Comparison of ENCODE assay signal across 9 mouse cellular contexts in genomic region chr9:108577025-108577424, GRCm38 (mm10). TPM values are rescaled to one million over a fixed set of nuclear protein-coding genes. Genes with fewer than 3 reads are reported as not detected.
A peak's percentile ranks its signal among the peaks of the same experiment; 100 is the strongest.
DNase-seq lines count a peak whose midpoint lies in the region; ATAC-seq lines count a peak whose summit lies in the region.
"Had no signal": no experiment of that assay in that cellular context is flagged by ENCODE, and none has a peak within 500 bp of the region (broad histone marks: within the 10 kb centered on the region; RNA-seq: fewer than 3 reads in every experiment).

No protein-coding gene starts in this region.

- H3K9me3 ChIP-seq in heart, embryonic 16.5 days (replicated peaks; ENCODE audit: control insufficient read depth, low read length): no peaks in the 10 kb centered on the region
- H3K9me3 ChIP-seq in embryonic facial prominence, embryonic 12.5 days: no peaks in the 10 kb centered on the region
- H3K9me3 ChIP-seq in hindbrain, embryonic 15.5 days: no peaks in the 10 kb centered on the region
- H3K9me3 ChIP-seq in midbrain, embryonic 15.5 days: no peaks in the 10 kb centered on the region

- H3K27me3 ChIP-seq in heart, embryonic 16.5 days (ENCODE audit: control insufficient read depth, insufficient read depth, low read length): no peaks in the 10 kb centered on the region
- H3K27me3 ChIP-seq in embryonic facial prominence, embryonic 12.5 days: no peaks in the 10 kb centered on the region
- H3K27me3 ChIP-seq in hindbrain, embryonic 15.5 days: no peaks in the 10 kb centered on the region
- no peaks in the 10 kb centered on the region for H3K27me3 ChIP-seq in midbrain, embryonic 15.5 days (replicated peaks)

- no peak overlapping the region for H3K9ac ChIP-seq in heart, embryonic 16.5 days (ENCODE audit: low read length)
- peak overlapping the region; percentile 89 for H3K9ac ChIP-seq in embryonic facial prominence, embryonic 12.5 days
- H3K9ac ChIP-seq in hindbrain, embryonic 15.5 days: peak overlapping the region; percentile 82
- H3K9ac ChIP-seq in midbrain, embryonic 15.5 days: peak overlapping the region; percentile 61; the same call in 1 of the 2 replicates

- H3K4me2 ChIP-seq in heart, embryonic 16.5 days (ENCODE audit: low read depth, low read length): peak overlapping the region; percentile 79
- H3K4me2 ChIP-seq in embryonic facial prominence, embryonic 12.5 days (replicated peaks): peak overlapping the region; percentile 70
- H3K4me2 ChIP-seq in hindbrain, embryonic 15.5 days: peak overlapping the region; percentile 78
- H3K4me2 ChIP-seq in midbrain, embryonic 15.5 days: peak overlapping the region; percentile 72

- no peak for ATAC-seq in heart, embryonic 16.5 days (replicated peaks; ENCODE audit: extremely low read depth, insufficient read depth, low FRiP score)
- no peak for ATAC-seq in embryonic facial prominence, embryonic 12.5 days (ENCODE audit: insufficient number of reproducible peaks, insufficient read depth, low FRiP score, low TSS enrichment)
- ATAC-seq in hindbrain, embryonic 15.5 days (ENCODE audit: low FRiP score, low read depth): no peak
- no peak for ATAC-seq in midbrain, embryonic 15.5 days (replicated peaks)

- no peak overlapping the region for H3K27ac ChIP-seq in heart, embryonic 16.5 days (ENCODE audit: low read length)
- no peak overlapping the region for H3K27ac ChIP-seq in embryonic facial prominence, embryonic 12.5 days
- 0 out of 2 replicates have a peak overlapping the region, but pooled peaks have one; percentile 96 for H3K27ac ChIP-seq in hindbrain, embryonic 15.5 days (replicated peaks)
- H3K27ac ChIP-seq in midbrain, embryonic 15.5 days: peak overlapping the region; percentile 91
- H3K27ac ChIP-seq: heart, adult 2 months had no signal

- intact Hi-C loops in left cerebral cortex, postnatal 14 days (cut with DNase I): no loop called here

- 53% methylated on average over 6 of the region's 6 CpGs for WGBS in heart, embryonic 16.5 days
- 60% methylated on average over 6 of the region's 6 CpGs for WGBS in embryonic facial prominence, embryonic 12.5 days
- 54% methylated on average over 6 of the region's 6 CpGs for WGBS in hindbrain, embryonic 15.5 days
- 34% methylated on average over 6 of the region's 6 CpGs for WGBS in midbrain, embryonic 15.5 days

- peaks cover 26% of the 10 kb centered on the region for H3K4me1 ChIP-seq in heart, embryonic 16.5 days (ENCODE audit: control insufficient read depth, insufficient read depth, low read length)
- H3K4me1 ChIP-seq in embryonic facial prominence, embryonic 12.5 days: peaks cover 54% of the 10 kb centered on the region
- H3K4me1 ChIP-seq in hindbrain, embryonic 15.5 days (replicated peaks): peaks cover 57% of the 10 kb centered on the region
- peaks cover 58% of the 10 kb centered on the region for H3K4me1 ChIP-seq in midbrain, embryonic 15.5 days

- DNase-seq in heart, postnatal 4 days: no peak
- DNase-seq in urinary bladder, adult 18-20 months (ENCODE audit: low spot score in 2 of 2): no peak
- no peak for DNase-seq in left cerebral cortex, postnatal 14 days (ENCODE audit: low spot score in 2 of 2)
- no peak for DNase-seq in adrenal gland, adult 8-10 months
- DNase-seq: heart, adult 2 months had no signal

- H3K4me3 ChIP-seq in heart, embryonic 16.5 days (ENCODE audit: low read length): no peak overlapping the region
- H3K4me3 ChIP-seq in embryonic facial prominence, embryonic 12.5 days: peak overlapping the region; percentile 90
- H3K4me3 ChIP-seq in hindbrain, embryonic 15.5 days: peak overlapping the region; percentile 80
- peak overlapping the region; percentile 49 for H3K4me3 ChIP-seq in midbrain, embryonic 15.5 days
- H3K4me3 ChIP-seq: heart, adult 2 months had no signal

- peaks cover 23% of the 10 kb centered on the region for H3K36me3 ChIP-seq in heart, embryonic 16.5 days (ENCODE audit: control insufficient read depth, insufficient read depth)
- H3K36me3 ChIP-seq in embryonic facial prominence, embryonic 12.5 days: peaks cover 48% of the 10 kb centered on the region
- peaks cover 35% of the 10 kb centered on the region for H3K36me3 ChIP-seq in hindbrain, embryonic 15.5 days
- peaks cover 16% of the 10 kb centered on the region for H3K36me3 ChIP-seq in midbrain, embryonic 15.5 days (replicated peaks)

RNA-seq across cellular contexts. Expression of gene Wdr6, which starts 1.5 kb away (rescaled TPM):
- 48.3 and 61.0 TPM in 2 replicates for polyA plus RNA-seq in heart, embryonic 16.5 days (2015; fragmentation: Nextera tagmentation; extraction: Ambion mirVana)
- total RNA-seq in heart, postnatal 4 days (2021): 10 to 100 TPM; 36.6 to 40.0 TPM
- 215 and 220 TPM in 2 replicates for polyA plus RNA-seq in embryonic facial prominence, embryonic 12.5 days (2016; fragmentation: Nextera tagmentation; extraction: Ambion mirVana)
- polyA plus RNA-seq in hindbrain, embryonic 15.5 days (2015; fragmentation: Nextera tagmentation; extraction: Ambion mirVana): 308 and 313 TPM in 2 replicates
- polyA plus RNA-seq in midbrain, embryonic 15.5 days (2015; fragmentation: Nextera tagmentation; extraction: Ambion mirVana): 404 and 429 TPM in 2 replicates
- 100 to 1,000 TPM; 184 to 202 TPM for total RNA-seq in left cerebral cortex, postnatal 14 days (2021)
- 100 to 1,000 TPM; 115 to 182 (median 165) TPM for total RNA-seq in adrenal gland, adult 8-10 months (2022)

RNA-seq across cellular contexts. Expression of gene Dalrd3, which starts 7.3 kb away (rescaled TPM):
- polyA plus RNA-seq in heart, embryonic 16.5 days (2015; fragmentation: Nextera tagmentation; extraction: Ambion mirVana): 83.3 and 83.6 TPM in 2 replicates
- total RNA-seq in heart, postnatal 4 days (2021): 10 to 100 TPM; 20.6 to 21.6 TPM
- polyA plus RNA-seq in embryonic facial prominence, embryonic 12.5 days (2016; fragmentation: Nextera tagmentation; extraction: Ambion mirVana): 199 and 207 TPM in 2 replicates
- 304 and 323 TPM in 2 replicates for polyA plus RNA-seq in hindbrain, embryonic 15.5 days (2015; fragmentation: Nextera tagmentation; extraction: Ambion mirVana)
- polyA plus RNA-seq in midbrain, embryonic 15.5 days (2015; fragmentation: Nextera tagmentation; extraction: Ambion mirVana): 336 and 351 TPM in 2 replicates
- 10 to 100 TPM; 76.6 to 77.8 TPM for total RNA-seq in left cerebral cortex, postnatal 14 days (2021)
- total RNA-seq in adrenal gland, adult 8-10 months (2022): 10 to 100 TPM; 72.5 to 99.3 (median 83.0) TPM

RNA-seq across cellular contexts. Expression of gene Ndufaf3, which starts 9.8 kb away (rescaled TPM):
- polyA plus RNA-seq in heart, embryonic 16.5 days (2015; fragmentation: Nextera tagmentation; extraction: Ambion mirVana): 63.7 and 65.9 TPM in 2 replicates
- 10 to 100 TPM; 57.0 to 64.2 TPM for total RNA-seq in heart, postnatal 4 days (2021)
- polyA plus RNA-seq in embryonic facial prominence, embryonic 12.5 days (2016; fragmentation: Nextera tagmentation; extraction: Ambion mirVana): 49.9 and 59.2 TPM in 2 replicates
- polyA plus RNA-seq in hindbrain, embryonic 15.5 days (2015; fragmentation: Nextera tagmentation; extraction: Ambion mirVana): 73.4 and 78.5 TPM in 2 replicates
- 75.2 and 76.8 TPM in 2 replicates for polyA plus RNA-seq in midbrain, embryonic 15.5 days (2015; fragmentation: Nextera tagmentation; extraction: Ambion mirVana)
- total RNA-seq in left cerebral cortex, postnatal 14 days (2021): 10 to 100 TPM; 65.9 to 66.5 TPM
- total RNA-seq in adrenal gland, adult 8-10 months (2022): 10 to 100 TPM; 60.1 to 76.1 (median 70.8) TPM

RNA-seq across cellular contexts. Expression of gene Impdh2, which starts 16.9 kb away (rescaled TPM):
- polyA plus RNA-seq in heart, embryonic 16.5 days (2015; fragmentation: Nextera tagmentation; extraction: Ambion mirVana): 91.7 and 91.8 TPM in 2 replicates
- 10 to 100 TPM; 77.5 to 79.6 TPM for total RNA-seq in heart, postnatal 4 days (2021)
- 207 and 209 TPM in 2 replicates for polyA plus RNA-seq in embryonic facial prominence, embryonic 12.5 days (2016; fragmentation: Nextera tagmentation; extraction: Ambion mirVana)
- 109 and 111 TPM in 2 replicates for polyA plus RNA-seq in hindbrain, embryonic 15.5 days (2015; fragmentation: Nextera tagmentation; extraction: Ambion mirVana)
- polyA plus RNA-seq in midbrain, embryonic 15.5 days (2015; fragmentation: Nextera tagmentation; extraction: Ambion mirVana): 101 TPM in 2 replicates
- 10 to 100 TPM; 57.6 to 60.5 TPM for total RNA-seq in left cerebral cortex, postnatal 14 days (2021)
- 10 to 100 TPM; 59.9 to 88.8 (median 73.5) TPM for total RNA-seq in adrenal gland, adult 8-10 months (2022)

RNA-seq across cellular contexts. Expression of gene P4htm, which starts 20.4 kb away (rescaled TPM):
- 20.1 and 22.0 TPM in 2 replicates for polyA plus RNA-seq in heart, embryonic 16.5 days (2015; fragmentation: Nextera tagmentation; extraction: Ambion mirVana)
- 10 to 100 TPM; 13.2 to 13.4 TPM for total RNA-seq in heart, postnatal 4 days (2021)
- 10.4 and 11.6 TPM in 2 replicates for polyA plus RNA-seq in embryonic facial prominence, embryonic 12.5 days (2016; fragmentation: Nextera tagmentation; extraction: Ambion mirVana)
- polyA plus RNA-seq in hindbrain, embryonic 15.5 days (2015; fragmentation: Nextera tagmentation; extraction: Ambion mirVana): 34.9 and 35.1 TPM in 2 replicates
- 32.7 and 38.5 TPM in 2 replicates for polyA plus RNA-seq in midbrain, embryonic 15.5 days (2015; fragmentation: Nextera tagmentation; extraction: Ambion mirVana)
- 10 to 100 TPM; 60.3 to 61.6 TPM for total RNA-seq in left cerebral cortex, postnatal 14 days (2021)
- 10 to 100 TPM in 3 of 4 experiments, 1 to 10 TPM in 1; 7.4 to 14.7 (median 11.6) TPM for total RNA-seq in adrenal gland, adult 8-10 months (2022)

Comparison
In these comparisons a context has a peak if more than half of its experiments do, and no peak if none do; other contexts are left out.
1. H3K27ac ChIP-seq: peak in hindbrain, embryonic 15.5 days (single experiment) and midbrain, embryonic 15.5 days (single experiment); none in heart, embryonic 16.5 days (single experiment) and embryonic facial prominence, embryonic 12.5 days (single experiment).
2. Peak in every context shown above with its lines, with median percentiles within 50 percentile points of each other: H3K4me2 ChIP-seq.